Mouse (Mus musculus) gonadal fat pad, adult 2 months (tissue): Measurements from ENCODE around the gene Lrsam1. TPM values are rescaled to one million over a fixed set of nuclear protein-coding genes. Genes with fewer than 3 reads are reported as not detected.

Experiments used
- DNase-seq: peaks from one replicate; pipeline ENCODE4 v3.0.0-alpha.2; 2012; ENCODE audit warnings: low read depth
- polyA plus RNA-seq: library from polyadenylated mRNA; depleted of rRNA; stranded (reverse); fragments of >200 nt; gene quantifications from 2 replicates; pipeline ENCODE4 v1.2.3, GENCODE M21; 2012

Gene Lrsam1
- polyA plus RNA-seq, 1 experiment: 19.3 TPM

GRCm38 (mm10) chr2:32926330-32927075 lies 34.9 kb downstream of the Lrsam1 start:
- no peak for DNase-seq

GRCm38 (mm10) chr2:32924306-32924844 lies 37.0 kb downstream of the Lrsam1 start:
- no peak for DNase-seq

- DNase-seq: no peak
Measured at GRCm38 (mm10) chr2:32923551-32924250, 37.7 kb downstream of the Lrsam1 start.

GRCm38 (mm10) chr2:32922564-32922963 lies 38.9 kb downstream of the Lrsam1 start:
- no peak for DNase-seq

GRCm38 (mm10) chr2:32921801-32922380 lies 39.5 kb downstream of the Lrsam1 start:
- no peak for DNase-seq

- DNase-seq: no peak
Measured at GRCm38 (mm10) chr2:32921235-32921634, 40.2 kb downstream of the Lrsam1 start.

GRCm38 (mm10) chr2:32918391-32918790 lies 43.0 kb downstream of the Lrsam1 start:
- no peak for DNase-seq

- DNase-seq: no peak
Measured at GRCm38 (mm10) chr2:32917526-32917925, 43.9 kb downstream of the Lrsam1 start.

GRCm38 (mm10) chr2:32914896-32915295 lies 46.5 kb downstream of the Lrsam1 start:
- DNase-seq: no peak

- DNase-seq: no peak
Measured at GRCm38 (mm10) chr2:32914362-32914761, 47.1 kb downstream of the Lrsam1 start.

- DNase-seq: no peak
Measured at GRCm38 (mm10) chr2:32912210-32912804, 49.1 kb downstream of the Lrsam1 start.

GRCm38 (mm10) chr2:32911639-32912182 lies 49.7 kb downstream of the Lrsam1 start:
- DNase-seq: no peak

- no peak for DNase-seq
Measured at GRCm38 (mm10) chr2:32908796-32909195, 52.6 kb downstream of the Lrsam1 start.

GRCm38 (mm10) chr2:32908272-32908671 lies 53.1 kb downstream of the Lrsam1 start:
- DNase-seq: no peak

GRCm38 (mm10) chr2:32907442-32907841 lies 54.0 kb downstream of the Lrsam1 start:
- DNase-seq: no peak

- DNase-seq: no peak
Measured at GRCm38 (mm10) chr2:32905297-32905696, 56.1 kb downstream of the Lrsam1 start.

- no peak for DNase-seq
Measured at GRCm38 (mm10) chr2:32904637-32905036, 56.8 kb downstream of the Lrsam1 start.

- DNase-seq: no peak
Measured at GRCm38 (mm10) chr2:32903470-32903869, 57.9 kb downstream of the Lrsam1 start.

- no peak for DNase-seq
Measured at GRCm38 (mm10) chr2:32902126-32902525, 59.3 kb downstream of the Lrsam1 start.

- DNase-seq: no peak
Measured at GRCm38 (mm10) chr2:32898983-32899382, 62.4 kb downstream of the Lrsam1 start.

GRCm38 (mm10) chr2:32896507-32897147 lies 64.8 kb downstream of the Lrsam1 start:
- no peak for DNase-seq
